Mouse (Mus musculus) gastrocnemius, postnatal 10 days (tissue): Measurements from ENCODE around the gene Pik3r5. TPM values are rescaled to one million over a fixed set of nuclear protein-coding genes. Genes with fewer than 3 reads are reported as not detected.
A peak's percentile ranks its signal among the peaks of the same experiment; 100 is the strongest.

ENCODE experiments used
- DNase-seq: peaks from one replicate; pipeline ENCODE4 v3.0.0; 2021; ENCODE audit warnings: mixed read lengths
- total RNA-seq, 2 experiments: library from RNA; stranded (reverse); gene quantifications; 2 replicates each; pipeline ENCODE4 v1.2.3; 2021

The Pik3r5 gene
- total RNA-seq, 2 experiments from 2014 or later: 0.52 to 0.54 TPM

DNA sequence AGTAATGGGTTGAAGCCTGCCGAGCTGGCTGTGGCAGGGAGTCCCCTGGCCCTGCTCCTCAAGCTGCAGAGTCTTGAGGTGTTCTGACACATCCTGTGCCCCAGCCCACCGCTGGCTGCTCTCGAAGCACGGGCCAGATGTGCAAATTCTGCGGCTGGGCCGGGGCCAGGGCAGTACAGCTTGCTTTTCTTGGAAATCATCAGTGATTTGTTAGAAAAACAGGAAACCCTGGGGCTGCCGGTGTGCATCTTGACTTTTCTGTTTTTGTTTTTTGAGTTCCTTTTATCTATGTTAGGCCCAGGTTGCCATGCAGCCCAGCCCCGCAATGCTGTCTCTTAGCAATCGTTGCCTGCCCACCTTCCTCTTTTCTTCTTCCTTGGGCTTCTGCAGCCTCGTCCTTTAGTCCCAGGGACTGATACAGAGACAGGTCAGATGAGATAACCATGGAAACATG is 19.4 kb downstream of the Pik3r5 start:
- DNase-seq: no peak

DNA sequence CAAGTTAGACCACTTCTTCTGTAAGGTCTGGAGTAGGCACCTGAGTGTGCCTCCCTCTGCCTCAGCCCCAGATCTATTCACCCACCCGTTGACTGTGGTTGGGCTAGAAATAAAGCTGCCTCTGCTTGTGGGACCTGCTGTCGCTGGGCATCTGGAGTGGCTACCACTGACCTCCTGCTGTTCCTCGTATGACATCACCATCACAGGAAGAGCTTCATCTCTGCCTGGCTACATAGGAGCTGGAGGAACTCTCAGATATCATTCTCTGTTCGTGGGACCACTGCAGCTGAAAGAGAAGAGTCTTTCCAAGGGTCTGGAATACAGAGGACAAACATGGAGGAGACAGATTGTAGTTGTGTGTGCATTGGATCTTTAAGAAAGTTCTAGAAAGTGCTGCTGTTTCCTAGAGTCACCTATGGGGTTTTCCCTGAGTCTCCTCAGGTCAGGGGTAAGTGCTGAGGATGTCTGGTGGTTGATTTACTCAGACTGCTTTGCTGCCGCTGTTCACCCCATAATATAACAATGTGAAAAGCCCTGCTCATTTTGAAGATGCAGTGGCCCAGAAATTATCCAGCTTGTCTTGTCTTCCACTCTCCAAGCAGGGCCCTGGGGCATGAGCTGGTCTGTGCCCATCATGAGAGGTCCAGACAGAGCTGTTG is 20.0 kb downstream of the Pik3r5 start:
- no peak for DNase-seq

DNA sequence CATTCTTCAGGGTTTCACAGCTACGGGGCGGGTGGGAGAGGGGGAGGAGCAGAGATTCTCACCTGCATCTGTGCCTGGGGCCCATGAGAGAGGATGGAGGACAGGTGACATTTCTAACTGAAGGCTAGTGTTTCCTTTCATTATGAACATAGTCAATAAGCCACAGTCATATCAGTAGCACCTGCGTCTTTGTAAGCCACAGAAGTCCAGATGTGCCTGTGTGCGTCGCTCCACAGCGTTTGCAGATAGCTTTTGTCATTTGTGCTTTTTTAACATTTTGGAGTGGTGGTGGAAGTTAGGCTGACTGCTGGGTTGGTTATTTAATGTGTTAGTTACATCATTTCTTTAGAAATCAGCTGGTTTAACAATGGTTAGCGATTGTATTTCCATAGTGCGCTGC is 20.8 kb downstream of the Pik3r5 start:
- DNase-seq: no peak

DNA sequence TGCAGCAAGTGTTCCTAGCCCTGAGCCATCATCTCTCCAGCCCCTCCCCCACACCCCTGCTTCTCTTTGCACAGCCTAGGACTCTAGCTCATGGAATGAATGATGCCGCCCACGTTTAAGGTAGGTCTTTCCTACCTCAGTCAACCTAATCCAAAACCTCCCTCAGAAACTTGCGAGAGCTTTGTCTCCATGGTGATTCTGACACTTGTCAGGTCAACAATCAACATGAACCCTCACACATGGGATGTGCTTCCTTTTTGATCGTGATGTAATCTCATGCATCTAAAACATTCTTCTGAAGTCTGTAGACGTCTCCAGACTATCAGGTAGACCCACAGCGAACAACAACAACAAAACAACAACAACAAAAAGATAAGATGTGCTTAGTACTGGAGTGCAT is 21.4 kb downstream of the Pik3r5 start:
- no peak for DNase-seq

DNA sequence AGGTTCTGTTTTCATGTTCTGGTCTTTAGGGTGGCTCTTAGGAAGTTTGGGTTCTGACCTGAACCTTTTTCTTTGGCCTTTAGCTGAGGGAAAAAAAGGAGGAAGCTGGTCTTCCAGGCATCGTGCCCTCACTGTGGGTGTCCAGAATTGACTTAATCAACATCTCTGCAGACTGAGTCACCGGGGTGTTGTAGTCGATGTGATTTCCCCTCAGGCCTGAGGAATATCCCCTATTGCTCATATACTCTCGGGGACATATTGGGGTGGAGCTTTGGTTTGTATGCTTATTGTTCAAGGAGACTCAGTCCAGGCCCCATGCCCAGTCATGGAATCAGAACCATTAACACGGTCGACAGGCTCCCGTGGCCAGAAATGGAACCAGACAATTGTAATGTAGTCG is 26.2 kb downstream of the Pik3r5 start:
- no peak for DNase-seq

DNA sequence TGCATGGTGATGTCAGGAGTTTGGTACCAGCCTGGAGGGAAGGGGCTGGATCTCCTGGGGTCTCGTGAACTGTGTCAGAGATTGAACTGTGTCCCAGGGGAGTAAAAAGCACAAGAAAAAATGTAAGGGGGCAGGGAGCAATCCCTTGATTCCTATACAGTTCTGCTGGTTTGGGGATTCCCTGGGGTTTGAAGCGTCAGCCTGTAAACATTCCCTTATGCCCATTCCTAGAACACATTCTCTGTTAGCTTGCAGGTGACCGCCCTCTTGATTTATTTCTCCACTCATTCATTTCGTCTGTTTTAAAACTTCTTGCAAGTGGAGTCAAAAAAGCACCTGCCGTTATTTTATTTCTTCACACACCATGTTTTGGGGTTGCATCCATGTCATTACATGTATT is 27.1 kb downstream of the Pik3r5 start:
- no peak for DNase-seq

DNA sequence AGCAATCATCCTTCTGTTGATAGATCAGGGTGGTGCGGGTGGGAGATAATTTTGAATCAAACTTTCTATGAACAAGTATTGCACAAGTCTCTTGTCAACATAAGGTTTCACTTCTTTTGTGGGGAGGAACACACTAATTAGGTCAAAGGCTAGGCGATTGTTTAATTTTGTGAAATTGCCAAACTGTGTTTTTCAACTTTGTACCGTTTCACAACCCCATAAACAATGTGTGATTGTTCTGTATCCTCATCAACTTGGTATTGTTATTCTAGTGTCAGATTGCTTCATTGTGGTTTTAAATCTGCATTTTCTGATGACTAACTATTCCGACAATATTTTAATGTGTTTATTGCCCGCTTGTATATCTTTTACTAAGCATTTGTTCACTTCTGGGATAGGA is 27.6 kb downstream of the Pik3r5 start:
- DNase-seq: no peak

DNA sequence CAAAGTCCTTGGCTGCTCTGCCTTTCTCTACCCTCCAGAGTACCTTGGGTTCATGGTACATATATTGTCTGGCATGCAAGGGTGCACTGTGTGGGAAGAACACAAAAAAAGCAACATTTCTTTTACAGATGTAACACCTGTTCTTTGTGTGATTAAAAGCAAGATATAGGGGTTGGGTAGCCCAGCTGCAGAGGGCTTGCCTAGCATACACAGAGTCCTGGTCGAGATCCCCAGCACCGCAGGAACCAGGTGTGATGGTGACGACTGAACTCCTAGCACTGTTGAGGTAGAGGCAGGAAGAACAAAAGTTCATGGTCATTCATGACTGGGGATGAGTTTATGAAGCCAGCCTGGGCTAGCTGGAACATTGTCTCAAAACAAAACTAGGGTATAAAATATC is 30.8 kb downstream of the Pik3r5 start:
- DNase-seq: no peak

DNA sequence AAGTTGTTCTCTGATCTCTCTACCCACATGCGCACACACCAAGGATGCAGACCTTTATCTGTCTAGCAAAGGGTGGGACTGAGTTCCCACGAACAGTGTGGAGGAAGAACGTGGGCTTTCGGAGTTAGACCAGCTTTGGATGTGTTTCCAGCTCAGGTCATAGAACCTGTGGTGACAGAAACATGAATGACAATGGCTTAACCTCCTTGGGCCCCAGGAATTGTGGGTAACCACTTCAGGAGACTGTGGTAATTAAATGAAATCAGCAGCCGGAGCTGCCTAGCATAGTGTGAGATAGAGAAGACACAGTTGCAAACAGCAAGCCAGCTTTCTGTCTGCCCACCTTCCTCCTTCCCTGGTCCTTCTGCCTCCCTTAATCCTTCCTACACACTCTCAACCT is 32.3 kb downstream of the Pik3r5 start:
- no peak for DNase-seq

DNA sequence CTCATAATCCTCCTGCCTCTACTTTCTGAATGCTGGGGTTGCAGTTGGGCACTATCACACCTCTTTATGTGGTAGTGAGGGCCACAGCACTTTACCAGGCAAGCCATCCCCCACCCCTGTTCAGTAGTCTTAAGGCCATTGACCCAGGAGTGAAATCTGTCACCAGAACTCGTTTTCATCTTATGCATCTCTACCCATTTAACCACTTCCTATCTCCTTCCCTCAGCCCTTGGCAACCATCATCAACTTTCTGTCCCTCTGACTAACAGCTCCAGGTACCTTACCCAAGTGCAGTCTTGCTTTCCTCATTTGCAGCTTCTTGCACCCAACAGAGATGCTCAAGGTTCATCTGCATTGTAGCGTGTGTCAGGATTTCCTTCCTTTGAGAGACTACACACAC is 33.2 kb downstream of the Pik3r5 start:
- DNase-seq: no peak

DNA sequence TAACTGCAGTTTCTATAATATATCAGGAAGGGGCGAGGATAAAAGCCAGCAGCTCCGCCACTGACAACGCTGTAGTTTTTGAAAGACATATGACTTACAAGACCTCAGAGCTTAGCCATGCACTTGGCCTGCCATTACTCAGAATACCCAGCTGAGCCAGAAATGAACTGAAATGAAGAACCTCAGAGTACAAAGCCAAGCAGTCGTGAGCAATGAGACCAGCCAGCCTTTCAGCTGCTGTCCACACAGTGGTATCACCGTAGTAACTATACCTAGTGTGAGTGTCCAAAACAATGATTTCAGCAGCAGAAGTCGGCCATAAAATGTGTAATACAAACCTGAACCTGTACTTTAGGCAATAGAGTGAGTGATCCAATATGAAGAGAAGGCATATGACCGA is 35.5 kb downstream of the Pik3r5 start:
- DNase-seq: no peak

DNA sequence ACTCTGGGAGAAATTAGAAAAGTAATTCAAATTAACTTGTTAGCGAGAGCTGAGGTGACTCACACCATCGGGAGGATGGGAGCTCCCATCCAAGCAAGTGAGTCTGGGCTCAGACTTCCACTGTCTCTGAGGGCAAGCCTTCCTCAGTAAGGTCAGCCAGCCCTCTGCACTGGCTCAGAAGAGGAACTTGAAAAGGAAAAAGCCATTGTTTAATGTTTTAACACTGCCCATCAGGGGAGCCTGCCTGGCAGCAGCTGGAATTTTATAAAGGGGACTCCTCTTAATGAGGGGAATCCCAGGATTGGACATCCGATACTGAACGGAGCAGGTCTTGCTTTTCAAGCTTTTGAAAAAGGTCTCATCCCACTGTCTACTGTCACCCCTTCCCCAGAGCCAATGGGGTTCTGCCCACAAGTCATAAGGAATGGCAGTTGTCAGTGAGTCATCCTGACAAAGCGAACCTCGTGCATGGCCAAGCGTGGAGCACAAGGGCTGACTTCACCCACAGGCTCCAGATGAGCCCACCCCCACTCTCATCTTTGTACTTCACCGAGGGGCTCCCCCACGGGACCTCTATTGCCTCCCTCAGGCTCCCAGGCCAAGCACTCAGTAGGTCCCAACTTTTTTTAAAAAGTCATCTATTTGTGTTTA is 36.2 kb downstream of the Pik3r5 start:
- no peak for DNase-seq

DNA sequence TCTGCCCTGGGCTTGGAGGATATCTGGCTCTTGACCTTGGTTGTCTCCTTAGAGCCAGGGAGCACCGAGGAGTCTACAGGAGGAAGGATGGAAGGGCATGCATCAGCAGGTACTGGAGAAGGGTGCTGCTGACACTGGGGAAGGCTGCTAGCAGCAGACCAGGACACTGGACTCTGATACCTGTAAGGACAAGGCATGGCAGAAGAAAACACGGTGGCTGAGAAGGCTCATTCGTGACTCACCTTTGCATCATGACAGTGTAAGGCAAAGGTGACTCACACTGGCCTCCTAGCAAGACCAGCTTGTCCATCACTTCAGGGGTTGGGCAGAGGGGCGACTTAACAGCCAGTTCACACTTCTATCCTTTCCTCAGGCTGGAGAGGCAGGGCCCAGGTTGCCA is 37.0 kb downstream of the Pik3r5 start:
- DNase-seq: no peak

DNA sequence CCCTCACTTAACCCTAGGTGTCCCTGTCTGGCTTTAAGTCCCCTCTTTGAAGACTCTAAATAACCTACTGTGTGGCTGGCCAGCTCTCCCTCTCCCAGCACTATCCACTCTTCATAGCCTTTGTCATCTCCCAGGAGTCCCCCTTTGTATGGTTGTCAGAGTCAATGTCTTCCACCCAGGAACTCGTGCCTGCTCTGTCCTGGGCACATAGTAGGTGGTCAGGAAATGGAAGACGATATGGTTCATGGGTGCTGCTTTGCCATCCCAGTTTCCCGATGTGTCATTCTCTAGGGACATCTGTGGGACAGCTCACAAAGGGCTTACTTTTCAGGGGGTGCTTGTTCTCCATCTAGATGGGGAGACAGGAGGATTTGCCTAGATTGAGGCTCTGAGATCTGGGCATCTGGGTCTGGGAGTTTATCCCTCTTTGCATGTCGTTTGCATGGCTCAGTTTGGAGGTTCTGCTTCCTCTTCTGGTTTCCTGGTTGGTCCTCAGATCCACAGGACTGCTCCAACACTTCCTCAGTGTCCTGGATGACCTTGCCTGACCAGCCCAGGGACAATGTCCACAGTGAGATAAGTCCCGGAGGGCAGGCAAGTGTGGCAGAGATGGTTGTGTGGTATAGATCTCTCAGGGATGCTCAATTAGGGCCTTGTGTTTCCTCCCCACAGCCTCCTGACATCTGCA is 40.4 kb downstream of the Pik3r5 start:
- peak; percentile 1 for DNase-seq

DNA sequence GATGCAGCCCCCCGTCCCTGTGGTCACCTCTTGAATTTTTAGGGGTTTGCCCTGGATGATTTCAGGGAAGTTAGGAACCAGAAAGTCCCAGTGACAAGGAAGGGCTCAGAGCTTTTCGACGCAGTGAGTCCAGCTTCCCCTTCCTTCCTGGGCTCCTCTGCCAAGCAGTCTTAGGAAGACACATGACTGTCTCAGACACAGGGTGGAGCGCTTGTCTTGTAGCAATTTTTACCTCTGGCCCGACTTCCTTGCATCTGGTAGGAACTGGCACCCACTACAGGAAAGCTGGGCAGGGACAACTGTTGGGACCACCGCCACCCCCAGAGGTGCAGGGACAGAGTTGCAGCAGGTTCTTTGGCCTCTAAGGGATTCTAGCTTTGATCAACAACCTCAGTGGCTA is 42.7 kb downstream of the Pik3r5 start:
- DNase-seq: no peak

DNA sequence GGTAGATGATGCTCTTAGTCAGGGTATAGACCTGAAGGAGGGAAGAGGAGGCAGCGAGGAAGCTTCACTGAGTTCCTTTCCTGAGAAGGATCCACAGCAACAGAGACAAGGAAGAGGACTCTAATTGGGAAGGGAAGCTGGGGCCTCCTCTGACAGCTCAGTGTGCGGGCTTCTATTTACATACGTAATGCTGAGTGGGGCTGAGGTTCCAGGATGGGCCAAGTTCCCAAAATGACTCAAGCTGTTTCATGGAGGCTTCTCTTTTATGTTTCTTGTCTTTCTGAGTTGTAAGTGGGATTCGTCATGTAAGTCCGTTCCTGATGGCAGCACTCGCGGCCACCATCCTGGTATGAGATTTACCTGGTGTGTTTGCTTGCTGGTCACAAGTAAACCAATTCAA is 43.8 kb downstream of the Pik3r5 start:
- no peak for DNase-seq

DNA sequence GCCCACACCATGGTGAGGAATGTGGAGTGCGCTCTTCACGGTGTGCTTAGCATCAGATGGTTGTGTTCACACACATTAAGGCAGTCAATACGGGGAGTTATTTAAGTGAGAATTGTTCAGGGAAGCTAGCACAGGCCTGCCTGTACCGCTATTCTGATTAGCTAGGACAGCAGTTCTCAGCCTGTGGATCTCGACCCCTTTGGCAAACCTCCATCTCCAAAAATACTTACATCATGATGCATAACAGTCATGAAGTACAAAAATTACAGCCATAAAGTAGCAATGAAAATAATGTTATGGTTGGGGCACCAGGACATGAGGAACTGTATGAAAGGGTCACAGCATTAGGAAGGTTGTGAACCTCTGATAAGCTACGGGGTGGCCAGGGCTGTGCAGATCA is 45.7 kb downstream of the Pik3r5 start:
- DNase-seq: no peak

DNA sequence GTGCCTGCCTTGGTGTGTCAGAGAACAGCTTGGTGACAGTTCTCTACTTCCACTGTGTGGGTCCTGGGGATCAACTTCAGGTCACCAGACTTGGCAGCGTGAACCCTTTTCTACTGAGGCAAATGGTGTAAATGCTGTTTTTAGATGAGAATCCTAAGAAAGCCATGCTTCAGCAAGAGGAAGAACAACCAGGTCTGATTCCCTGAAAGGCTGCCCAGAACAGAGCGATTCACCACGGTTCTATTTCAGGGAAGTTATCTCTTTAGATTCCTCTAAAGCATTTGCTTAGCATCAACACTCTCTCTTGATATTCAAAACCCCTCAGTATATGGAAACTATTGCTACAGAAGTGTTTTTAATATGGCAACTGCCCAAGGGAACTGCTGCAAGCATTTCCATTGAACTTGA is 46.7 kb downstream of the Pik3r5 start:
- DNase-seq: no peak

DNA sequence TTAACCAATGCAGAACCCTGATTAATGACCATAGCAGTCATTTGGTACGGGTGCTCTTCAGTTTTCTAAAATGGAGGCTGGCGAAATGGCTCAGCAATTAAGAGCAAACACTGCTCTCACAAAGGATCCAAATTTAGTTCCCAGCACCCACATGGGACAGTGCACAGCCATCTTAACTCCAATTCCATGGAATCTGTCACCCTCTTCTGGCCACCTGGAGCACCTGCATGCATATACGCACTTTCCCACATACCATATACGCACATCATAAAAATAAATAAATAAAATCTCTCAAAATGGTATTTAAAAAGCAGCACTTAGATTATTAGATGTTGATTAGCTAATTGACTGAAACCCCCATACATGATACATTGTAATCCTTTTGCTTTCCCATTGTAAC is 48.7 kb downstream of the Pik3r5 start:
- DNase-seq: no peak

DNA sequence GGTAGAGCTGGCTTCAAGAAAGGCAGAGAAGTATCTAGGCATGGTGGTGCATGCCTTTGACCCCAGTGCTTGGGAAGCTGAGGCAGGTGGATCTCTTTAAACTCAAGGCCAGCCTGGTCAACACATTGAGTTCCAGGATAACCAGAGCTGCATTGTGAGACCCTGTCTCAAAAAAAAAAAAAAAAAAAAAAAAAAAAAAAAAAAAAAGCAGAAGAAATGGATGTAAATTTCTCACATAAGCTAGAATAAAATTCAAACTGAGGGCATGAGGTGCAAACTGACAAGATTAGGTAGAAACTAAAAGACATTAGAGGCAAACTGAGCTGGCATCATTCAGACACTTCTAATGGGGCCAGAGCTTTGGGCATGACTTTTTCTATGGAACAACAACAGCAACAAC is 50.1 kb downstream of the Pik3r5 start:
- DNase-seq: no peak

DNA sequence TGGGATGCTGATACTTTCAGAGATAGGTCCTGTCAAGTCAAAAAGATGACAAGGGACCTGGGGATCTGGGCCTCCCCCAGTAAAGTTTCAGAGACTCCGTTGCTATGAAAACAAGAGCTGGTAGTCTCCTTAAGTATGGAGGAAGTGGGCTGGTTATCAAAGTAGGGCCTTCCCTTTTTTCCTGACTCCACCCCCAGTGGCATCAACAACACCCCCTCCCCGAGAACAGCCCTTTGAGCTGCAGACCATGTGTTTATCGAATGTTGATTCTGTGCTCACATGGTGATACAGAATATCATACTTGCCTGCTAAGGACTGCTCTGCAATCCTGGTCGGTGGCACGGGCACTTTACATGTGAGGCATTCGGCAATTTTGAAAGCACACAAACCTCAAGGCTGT is 51.3 kb downstream of the Pik3r5 start:
- DNase-seq: no peak

DNA sequence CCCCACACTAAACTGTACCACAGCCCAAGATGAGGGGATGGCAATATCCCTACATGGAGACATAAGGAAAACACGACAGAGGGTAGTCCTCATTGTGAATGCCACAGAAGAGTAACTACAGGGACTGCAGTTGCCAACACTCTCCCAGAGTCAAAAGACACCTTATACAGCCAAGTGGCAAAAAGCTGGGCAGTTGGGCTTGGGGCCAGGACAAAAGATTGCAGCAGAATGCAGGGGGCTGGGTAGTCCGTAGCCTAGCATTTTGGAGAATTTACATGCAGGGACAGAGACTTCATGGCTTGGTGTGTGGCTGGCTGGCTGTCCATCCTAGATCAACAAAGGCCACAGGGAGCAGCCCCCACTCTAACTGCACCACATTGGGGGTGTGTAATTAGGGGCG is 52.5 kb downstream of the Pik3r5 start:
- no peak for DNase-seq

DNA sequence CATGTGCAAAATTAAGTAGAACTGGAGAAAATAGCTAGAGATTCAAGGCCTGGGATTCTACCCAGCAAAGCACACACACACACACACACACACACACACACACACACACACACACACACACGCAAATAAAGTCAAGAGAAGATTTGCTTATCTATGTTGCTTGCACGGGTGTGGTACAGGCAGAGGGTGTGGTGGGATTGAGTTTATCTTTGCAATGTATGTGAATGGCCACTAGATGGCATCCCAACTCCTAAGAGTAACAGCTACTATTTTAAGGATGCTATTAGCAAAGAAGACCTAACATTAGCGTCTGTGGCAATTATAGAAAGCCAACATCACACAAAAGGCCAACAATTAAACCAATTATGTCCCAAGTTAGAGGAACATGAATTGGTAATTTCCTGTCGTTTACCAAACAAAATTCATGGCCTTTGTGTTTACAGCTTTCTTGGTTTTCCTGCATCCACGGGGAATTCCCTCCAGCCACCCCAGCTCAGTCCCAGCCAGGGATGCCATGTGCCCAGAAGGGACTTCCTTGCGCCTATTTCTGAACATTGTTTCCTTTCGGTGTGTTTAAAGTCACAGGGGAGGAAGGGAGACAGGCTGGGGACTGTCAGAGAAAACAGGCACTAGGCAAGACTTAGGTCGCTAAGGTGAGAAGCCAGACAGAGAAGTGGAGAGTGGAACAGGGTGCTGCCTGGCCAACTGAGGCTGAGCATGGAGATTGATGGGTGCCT is 53.5 kb downstream of the Pik3r5 start:
- DNase-seq: no peak
